Mouse (Mus musculus) monocyte, adult 2 months (primary cell): ENCODE data around the gene Epo.

Experiments
- DNase-seq, 2 experiments: peaks; one replicate each; pipeline ENCODE4 v3.0.0; 2022; ENCODE audit warnings: low spot score in 2 of 2, low read depth in 1 of 2

The Epo gene

DNA sequence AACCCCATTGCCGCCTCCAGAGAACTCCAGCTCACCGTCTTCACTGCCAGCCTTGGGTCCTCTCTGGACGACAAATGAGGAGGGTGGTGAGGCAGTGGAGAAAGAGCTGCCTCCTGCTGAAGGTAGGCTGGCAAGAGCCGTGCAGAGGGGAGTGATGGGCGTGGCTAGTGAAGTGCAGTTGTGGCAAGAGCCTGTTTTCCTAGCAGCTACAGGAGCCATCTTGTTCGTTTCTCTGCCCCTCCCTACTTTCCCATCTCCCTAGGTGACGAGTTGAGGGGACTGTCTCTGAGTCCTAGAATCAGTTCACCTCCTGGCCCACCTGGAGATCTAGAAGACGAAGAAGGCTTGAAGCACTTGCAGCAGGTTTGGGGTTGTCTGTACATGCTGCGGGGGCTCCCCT is 11.2 kb downstream of the Epo start:
- no peak for DNase-seq

DNA sequence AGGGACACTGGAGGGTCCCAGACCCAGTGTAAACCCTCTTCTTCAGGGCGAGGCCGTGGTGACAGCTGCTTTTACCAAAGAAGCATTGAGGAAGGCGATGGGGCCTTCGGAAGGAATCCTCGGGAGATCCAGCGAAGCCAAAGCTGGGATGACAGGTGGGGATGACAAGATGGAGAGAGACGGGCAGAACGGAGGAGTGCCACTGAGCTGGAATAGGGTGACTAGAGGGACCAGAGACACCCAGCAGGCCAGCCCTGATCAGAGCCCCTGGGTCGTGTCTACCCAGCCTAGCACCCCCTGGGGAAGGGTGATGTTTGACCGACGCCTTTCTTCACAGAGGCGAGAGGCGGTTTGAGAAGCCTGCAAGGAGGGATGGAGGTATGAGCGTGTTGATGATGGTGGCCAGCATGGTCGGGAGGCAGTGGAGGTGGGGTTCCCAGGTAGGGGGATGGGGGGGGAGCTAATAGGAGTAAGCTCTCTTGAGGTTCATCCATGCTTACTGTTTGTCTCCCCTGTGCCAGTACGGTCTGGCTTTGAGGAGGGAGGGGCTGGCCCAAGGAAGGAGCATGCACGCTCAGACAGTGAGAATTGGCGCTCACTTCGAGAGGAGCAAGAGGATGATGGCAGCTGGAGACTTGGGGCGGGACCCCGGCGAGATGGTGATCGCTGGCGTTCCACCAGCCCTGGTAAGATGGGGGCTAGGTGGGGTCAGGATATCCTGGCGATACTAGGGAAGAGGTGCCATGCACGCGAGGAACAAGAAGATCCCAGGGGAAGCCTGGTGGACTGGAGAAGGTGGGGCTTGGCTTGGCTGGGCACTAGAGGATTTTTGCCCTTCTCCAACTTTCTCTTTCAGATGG is 13.1 kb downstream of the Epo start:
- DNase-seq, result no peak

DNA sequence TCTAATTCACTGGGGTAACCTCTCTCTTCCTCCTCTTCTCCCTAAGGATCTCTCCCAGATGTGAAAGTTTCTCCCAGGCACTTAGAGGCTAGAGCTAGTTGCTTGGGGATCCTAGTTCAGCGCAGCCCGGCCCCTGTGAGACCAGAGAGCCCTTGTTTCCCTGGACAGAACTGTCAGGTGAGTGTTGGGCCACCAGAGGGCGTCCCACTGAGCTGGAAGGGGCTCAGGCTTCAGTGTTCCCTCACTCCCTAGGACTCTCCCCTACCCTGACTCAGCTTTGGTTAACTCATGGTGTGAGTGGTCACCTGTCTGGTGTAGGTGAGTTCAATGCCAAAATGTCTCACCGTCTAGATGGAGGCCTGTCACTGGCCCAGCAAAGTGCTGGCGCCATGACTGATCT is 14.6 kb downstream of the Epo start, which contains the start of gene Gigyf1:
TSS of gene Gigyf1 (plus strand) at position 113 of the 400 bp plus-strand sequence.
- DNase-seq, result no peak

DNA sequence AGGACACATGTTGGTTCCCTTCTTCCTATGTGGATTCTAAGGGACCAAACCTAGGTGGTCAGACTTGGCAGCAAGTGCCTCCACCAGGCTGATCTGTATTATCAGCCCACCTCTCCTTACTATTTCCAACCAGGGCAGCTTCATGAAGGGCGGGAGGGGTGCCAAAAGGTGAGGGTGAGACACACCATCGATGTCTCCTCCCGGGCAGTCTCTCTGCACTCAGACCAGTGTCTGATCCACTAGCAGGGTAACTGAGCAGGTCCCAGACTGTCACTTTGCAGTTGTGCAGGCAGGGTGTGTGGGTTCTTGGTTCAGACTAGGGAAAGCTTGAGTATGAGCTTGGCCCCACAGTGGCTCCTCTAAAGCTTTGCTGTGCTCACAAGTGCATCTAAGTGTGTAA is 18.2 kb downstream of the Epo start:
- no peak for DNase-seq

DNA sequence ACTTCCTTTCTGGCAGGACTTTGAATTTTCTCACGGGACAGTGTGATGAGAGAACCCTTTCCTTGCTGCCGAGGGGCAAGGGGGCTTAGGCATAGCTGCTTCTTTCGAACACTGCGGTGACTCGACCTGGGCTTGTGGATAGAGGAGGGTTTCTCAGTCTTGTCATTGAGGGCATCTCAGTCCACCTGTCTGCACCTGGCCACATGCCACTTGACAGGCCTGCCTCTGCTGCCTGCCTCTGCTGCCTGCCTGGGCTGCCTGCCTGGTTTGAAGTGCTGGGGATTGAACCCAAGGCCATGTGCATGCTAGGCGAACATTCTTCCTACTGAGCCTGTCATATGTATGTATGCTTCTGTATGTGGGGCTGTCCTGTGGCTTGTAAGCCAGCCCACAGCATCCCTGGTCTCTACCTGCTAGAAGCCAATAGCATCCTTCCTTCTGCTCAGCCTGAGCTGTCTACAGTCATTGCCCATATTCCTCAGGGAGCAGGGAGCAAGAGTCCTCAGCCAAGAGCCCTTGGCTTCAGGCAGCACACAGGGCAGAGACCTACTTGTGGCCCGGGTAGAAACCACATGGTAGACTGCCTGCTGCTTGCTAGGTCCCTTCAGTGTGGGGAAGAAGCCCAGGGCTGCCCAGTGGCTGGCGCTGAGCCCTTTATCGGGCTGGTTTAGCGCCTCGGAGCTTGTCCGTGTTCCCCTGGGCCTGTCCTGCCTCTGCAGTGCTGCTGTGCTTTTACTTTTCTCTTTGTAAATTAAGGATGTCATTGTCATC is 18.9 kb downstream of the Epo start:
- DNase-seq, result no peak

DNA sequence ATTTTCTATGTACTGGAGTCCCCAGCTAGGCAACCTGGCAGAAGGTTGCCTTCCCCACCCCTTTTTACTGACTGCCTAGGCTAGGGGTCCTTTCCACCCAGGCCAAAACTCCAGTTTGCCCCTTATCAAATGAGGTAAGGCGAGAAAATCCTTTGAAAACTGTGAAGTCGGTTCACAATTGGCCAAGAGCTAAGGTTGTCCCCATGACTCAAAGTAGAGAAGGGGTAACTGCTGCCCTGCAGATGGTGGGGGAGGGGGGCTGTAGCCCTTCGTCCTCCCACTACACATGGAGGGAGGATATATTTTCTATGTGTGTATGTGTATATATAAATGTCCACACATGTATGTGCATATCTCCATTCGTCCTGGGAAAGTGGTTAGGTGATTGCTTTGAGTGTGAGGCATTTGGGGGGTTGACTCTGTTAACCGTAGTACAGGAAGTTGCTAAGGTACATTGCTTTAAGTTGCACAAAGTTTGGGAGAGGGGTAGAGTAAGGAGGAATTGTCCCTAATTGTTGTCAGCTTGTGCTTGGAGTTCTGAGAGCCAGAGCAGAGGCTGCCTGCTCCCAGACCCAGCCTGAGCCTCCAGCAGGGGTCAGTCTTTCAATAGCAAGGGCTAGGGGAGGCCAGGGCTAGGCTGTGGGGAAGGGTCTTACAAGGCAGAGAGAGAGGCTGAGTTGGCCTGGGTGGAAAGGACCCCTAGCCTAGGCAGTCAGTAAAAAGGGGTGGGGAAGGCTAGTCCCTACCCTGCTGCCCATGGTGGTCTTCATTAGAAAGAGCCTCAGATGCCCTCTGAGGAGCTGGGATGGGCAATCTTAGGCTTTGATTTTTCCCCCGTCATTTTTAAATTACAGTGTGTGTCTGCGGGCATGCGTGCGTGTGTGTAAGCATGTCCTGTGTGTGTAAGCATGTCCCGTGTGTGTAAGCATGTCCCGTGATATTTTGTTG is 19.9 kb downstream of the Epo start:
- no peak for DNase-seq

DNA sequence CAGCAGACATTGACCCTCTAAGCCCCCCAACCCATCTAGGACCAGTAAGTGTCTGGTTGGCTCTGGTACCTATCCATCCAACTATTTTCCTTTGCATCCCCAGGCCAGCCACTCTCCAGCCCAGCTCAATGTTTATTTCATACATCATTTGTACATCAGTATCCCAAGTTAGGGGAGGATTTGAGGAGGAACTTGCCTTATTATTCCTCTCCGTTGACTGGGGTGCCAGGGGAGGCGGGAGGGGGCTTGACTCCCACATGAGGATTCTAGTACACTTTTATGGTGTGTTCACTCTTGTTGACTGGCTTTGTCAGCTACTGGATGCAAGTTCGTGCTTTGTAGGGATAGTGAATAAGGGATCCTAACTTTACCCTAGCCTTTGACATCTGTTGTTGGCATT is 21.3 kb downstream of the Epo start:
- DNase-seq, result no peak

DNA sequence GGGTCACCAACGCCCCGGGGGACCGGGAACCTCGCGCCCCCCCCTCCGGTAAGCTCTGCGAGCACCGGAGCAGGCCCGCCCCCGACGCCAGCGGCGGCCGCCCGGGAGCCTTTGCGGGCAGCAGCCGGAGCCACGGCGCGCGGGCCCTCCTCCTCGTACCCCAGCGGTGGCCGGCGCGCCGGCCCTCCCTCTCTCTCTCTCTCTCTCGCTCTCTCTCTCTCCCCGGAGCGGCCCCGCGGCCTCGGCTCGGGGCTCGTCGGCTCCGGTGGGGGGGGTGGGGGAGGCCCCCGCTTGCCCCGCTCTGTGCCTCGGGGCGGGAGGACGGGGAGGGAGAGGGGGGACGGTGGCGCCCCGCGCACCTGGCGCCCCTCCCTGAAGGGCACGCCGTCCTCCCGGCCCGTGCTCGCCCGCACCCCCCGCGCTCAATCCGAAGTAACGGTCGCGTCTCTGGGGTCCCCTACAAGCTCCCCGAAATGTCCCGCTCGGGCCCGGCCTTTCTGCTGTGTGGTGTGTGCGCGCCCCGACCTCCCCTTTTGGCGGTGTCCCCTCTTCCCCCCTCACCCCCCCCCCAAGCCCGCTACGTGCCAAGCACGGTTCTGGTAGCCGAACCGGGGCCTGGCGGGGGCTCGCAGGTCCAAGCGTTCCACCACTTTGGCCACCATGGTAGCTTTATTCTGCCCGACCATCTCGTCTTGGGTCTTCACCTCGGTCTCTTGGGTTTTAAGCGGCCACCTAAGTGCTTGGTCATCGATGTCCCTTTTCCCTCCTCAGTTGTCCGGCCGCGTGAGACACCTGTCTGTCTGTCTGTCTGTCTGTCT is 22.3 kb downstream of the Epo start:
- no peak for DNase-seq

DNA sequence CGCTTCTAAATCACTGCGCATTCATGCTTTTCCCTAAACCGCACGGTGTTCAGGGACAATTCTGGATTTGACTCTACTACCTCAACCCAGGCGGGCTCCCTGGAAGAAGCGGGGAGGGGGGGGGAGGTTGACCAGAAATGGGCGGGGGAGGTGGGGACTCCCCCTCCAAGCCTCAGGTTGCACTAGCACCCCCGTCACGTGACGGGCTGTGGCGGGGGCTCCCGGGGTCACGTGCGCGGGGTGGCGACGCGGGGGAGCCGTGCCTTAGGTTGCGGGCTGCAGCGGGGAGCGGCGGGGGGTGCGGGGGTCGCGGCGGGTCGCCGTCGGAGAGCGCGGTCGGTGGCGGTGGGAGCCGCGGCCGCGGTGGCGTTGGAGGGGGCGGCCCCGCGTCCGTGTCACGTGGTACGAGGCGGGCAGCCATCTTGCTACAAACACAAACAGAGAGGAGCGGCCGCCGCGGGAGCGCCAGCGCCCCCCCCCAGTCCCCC is 23.0 kb downstream of the Epo start:
- DNase-seq, result peak in 1 of 2 experiments; percentile 56

DNA sequence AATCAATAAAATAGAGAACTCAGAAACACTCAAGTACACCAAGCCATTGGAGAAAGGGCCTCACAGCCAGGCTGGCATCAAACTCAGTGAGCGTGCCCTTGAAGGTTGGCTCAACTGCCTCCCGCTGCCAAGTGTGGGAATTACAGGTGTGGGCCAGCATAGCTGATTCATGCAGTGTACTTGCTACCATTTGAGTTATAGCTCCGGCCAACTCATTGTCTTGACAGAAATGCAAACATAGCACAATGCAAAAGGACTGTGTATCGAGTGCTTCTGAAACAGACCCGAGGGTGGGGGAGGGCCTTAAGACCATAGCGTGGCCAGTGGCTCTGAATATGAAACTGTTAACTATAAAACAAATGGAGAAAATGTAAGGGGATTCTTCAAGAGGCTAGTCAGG is 29.0 kb downstream of the Epo start:
- no peak for DNase-seq

DNA sequence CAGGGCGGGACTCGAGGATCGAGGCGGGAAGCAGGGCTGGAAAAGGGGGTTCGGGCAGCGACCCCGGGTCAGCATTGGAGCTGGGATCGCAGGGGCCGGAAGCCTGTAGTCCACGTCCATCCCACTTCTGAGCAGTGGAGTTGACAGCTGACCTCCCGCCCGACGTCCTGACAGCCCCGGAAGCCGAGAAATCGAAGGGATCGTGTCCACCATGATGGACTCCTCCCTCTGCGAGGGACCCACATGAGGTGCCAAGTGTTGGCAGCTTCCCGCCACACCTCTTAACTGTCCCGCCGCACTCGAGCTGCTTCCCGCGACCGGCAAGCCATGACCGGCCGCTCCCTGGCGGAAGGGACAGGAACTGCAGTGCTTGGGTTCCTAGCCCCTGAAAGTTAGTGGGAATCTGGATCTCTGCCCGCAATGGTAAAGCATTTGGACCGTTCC is 30.4 kb downstream of the Epo start:
- peak in 1 of 2 experiments; percentile 55 for DNase-seq

DNA sequence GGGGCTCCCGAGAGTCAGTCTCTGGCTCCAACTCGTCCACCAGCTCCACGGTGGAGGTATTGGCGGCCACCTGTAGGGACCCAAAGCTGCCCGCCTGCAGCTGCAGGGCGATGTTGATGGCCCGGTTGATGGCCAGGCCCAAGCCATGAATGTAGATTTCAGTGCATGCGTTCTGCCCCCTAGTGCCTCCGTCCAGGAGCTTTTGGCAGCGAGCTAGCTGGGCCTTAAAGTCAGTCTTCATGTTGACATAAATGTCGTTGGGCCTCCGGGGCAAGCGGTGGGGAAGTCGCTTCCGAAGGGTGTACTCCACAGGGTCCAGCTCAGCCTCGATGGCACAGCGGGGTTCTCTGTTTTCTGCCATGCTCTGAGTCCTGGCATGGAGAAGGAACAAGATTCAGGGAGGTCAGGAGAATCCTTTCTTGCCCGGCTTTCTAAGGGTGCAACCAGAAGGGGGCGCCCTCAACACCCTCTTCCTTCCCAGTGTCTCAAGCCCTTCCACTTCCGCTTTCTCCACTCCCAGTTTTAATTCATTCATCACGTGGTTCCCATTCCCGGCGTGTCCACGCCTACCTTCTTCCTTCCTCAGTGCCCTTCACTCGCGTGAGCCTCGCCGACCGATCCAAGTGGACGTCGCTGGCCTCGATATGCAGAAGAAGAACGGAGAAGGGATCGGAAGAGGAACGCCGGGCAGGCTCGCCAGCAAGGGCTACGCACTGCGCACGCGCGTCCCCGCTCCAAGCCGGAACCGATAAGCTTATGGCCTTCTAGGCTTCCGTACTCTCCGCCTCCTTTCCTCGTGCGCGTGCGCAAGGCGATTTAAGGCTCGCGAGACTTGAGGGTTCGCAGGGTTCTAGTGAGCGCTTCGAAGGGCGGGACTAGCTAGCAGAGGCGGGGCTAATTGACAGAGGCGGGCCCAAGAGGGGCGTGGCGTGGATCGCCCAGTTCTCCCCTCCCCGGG is 31.1 kb downstream of the Epo start, which contains the start of gene Pop7:
TSS of gene Pop7 (minus strand) at position 810 of the 958 bp plus-strand sequence.
- DNase-seq, result peak; percentile 99 to 100

DNA sequence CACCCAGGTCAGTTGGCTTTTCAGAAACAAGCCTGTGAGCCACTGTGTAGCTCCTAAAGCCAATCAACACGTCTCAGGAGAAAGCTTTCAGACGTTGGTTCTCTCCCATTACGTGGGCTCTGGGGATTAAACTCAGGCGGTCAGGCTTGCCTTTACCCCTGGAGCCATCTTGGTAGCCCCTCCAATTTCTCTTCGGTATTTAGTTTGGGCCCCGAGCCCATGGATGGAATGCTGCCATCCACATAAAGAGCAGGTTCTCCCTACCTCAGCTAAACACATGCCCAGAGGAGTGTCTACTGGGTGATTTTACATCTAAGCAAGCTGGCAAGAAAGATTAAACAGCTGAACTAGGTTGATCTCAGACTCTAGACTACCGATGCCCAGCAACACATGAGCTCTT is 32.9 kb downstream of the Epo start:
- no peak for DNase-seq

DNA sequence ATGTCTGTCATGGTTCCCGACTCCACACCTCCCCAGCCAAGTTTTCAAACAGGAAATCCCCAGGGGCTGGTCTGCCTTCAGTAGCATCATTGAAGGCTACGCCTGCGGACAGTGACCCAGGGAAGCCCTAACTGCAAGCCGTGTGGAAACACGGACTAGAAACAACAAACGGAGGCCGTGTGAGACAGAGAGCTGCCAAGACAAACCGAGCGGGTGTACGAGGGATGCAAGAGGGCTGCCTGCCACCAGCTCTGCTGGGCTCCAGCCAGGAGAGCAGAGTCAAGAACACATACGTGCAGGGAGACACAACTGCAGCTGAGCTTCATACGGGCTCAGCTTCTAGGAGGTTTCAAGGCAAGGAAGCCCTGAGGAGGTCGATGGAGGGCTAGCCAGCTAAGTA is 39.2 kb downstream of the Epo start:
- no peak for DNase-seq

DNA sequence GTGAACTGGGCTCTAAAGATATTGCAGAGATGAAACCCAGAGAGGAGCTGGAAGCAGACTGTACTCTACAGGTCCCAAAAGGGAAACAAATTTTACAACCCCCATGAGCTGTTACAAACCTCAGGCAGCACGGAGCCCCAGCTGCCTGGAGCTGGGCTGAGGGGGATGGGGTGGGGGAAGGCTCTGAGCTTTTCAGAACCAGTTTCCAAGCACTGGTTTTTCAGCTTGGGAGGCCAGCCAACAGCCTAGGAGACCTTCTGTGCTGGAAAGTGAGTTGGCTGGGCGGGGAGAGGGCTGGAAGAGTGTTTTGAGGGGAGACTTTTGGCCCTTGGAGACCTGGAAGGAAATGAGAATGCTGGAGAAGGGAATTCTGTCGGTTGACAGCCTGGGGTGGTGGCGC is 41.5 kb downstream of the Epo start:
- DNase-seq, result no peak

DNA sequence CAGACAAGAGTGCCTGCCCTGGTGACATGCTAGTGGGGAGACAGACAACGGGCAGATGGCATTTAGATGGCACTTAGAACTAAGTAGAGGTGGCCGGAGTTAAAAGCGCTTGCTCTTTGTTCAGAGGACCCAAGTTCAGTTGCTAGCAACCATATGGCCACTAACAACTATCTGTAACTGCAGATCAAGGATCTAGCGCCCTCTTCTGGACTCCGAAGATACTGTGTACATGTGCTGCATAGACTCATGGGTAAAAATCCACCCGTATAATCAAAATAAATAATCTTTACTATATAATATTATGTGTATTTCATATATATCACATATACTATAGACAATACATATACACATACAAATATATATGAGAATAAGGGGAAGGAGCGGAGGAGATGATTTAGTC is 45.4 kb downstream of the Epo start:
- DNase-seq, result no peak

DNA sequence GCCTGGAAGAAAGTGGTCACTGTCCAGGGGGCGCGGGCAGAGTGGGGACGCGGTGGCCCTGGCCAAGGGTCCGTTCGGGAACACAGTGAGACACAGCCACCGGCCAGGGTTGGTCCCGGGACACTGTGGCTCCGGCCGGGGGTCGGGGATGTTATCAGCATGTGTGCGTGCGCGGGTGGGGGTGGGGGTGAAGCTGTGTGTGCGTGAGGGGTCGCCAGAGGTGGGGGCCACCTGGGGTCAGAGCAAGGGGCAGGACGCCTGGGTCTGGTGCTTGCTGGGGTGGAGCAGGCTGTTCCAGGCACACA is 47.2 kb downstream of the Epo start:
- DNase-seq, result no peak

DNA sequence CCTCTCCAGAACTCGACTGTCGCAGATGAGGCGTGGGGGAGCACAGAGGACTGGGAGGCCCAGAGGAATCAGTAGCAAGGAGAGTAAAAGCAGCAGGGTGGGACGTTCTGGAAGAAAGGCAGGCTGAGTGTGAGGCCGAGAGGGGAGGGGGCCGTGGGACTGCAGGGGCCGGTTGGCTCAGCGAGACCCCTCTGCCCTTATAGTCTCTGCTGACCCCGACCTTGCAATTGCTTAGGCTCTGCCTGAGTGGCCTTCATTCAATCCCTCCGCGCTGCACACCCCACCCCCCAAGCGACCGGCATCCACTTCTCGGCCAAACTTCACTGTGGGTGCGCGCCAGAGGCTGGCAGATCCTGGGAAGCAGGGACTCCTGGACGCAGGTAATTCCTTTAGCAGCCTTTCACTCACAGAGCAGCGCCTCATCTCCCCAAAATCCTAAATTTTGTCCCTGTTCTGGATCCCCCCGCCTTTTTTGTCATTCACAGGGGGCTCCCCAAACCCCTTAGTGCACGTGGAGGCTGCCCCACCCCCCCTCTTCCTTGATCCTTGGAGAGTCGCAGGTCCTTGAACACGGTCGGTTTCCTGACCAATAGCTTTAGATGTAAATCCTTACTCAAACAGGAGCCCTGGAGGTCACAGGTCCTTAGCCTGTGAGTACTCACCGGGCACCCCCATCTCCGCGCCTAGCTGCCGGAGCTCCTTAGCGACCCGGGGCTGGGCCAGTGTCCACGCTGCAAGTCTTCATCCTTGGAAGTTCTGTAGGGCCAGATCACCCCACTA is 47.8 kb downstream of the Epo start:
- DNase-seq, result no peak
